Mouse (Mus musculus): ENCODE results near the gene Spocd1. TPM values are rescaled to one million over a fixed set of nuclear protein-coding genes. Genes with fewer than 3 reads are reported as not detected.

Gene Spocd1
- total and polyA plus RNA-seq, 2 experiments, result not detected

- H3K4me1 ChIP-seq (ENCODE audit: control insufficient read depth, insufficient read depth, low read length), result no peaks in the 10 kb centered on the region
- no peaks in the 10 kb centered on the region for H3K36me3 ChIP-seq (ENCODE audit: control insufficient read depth, insufficient read depth, low read length)
- no peak overlapping the region for H3K27ac ChIP-seq (replicated peaks; ENCODE audit: insufficient read depth, low read depth, low read length)
- DNase-seq (ENCODE audit: extremely low read depth, low read depth, low spot score), result no peak
- WGBS, result 75% methylated on average over 2 of the region's 2 CpGs
- H3K79me2 ChIP-seq (ENCODE audit: control insufficient read depth, insufficient read depth, low read length), result no peaks in the 10 kb centered on the region
- TF ChIP-seq CTCF (IDR thresholded peaks at IDR 0.05; ENCODE audit: low read depth, low read length), result no peak
- TF ChIP-seq POLR2A (IDR thresholded peaks at IDR 0.05; ENCODE audit: extremely low read depth, insufficient read depth, low read length), result no peak
- no peak overlapping the region for H3K4me3 ChIP-seq (ENCODE audit: insufficient read depth, low read depth, low read length)
- no peak overlapping the region for H3K9ac ChIP-seq (ENCODE audit: low read depth, low read length)
- 0 out of 2 replicates have a peak, but pooled peaks cover under 1% of the 10 kb centered on the region for H3K27me3 ChIP-seq (ENCODE audit: control insufficient read depth, insufficient read depth, low read length)
These were observed 25.5 kb downstream of the Spocd1 start for GRCm38 (mm10) chr4:129954527-129954926.

- 5% methylated on average over 37 of the region's 37 CpGs for WGBS
- no peaks in the 10 kb centered on the region for H3K4me1 ChIP-seq (ENCODE audit: control insufficient read depth, insufficient read depth, low read length)
- H3K27me3 ChIP-seq (ENCODE audit: control insufficient read depth, insufficient read depth, low read length), result 0 out of 2 replicates have a peak, but pooled peaks cover 5% of the 10 kb centered on the region
- no peak overlapping the region for H3K27ac ChIP-seq (replicated peaks; ENCODE audit: insufficient read depth, low read depth, low read length)
- H3K4me3 ChIP-seq (ENCODE audit: insufficient read depth, low read depth, low read length), result peak overlapping the region; percentile 13; the same call in 1 of the 2 replicates
- peak; percentile 26 for DNase-seq (ENCODE audit: extremely low read depth, low read depth, low spot score)
- H3K36me3 ChIP-seq (ENCODE audit: control insufficient read depth, insufficient read depth, low read length), result no peaks in the 10 kb centered on the region
- TF ChIP-seq CTCF (IDR thresholded peaks at IDR 0.05; ENCODE audit: low read depth, low read length), result no peak
- no peak for TF ChIP-seq POLR2A (IDR thresholded peaks at IDR 0.05; ENCODE audit: extremely low read depth, insufficient read depth, low read length)
- no peak overlapping the region for H3K9ac ChIP-seq (ENCODE audit: low read depth, low read length)
- no peaks in the 10 kb centered on the region for H3K79me2 ChIP-seq (ENCODE audit: control insufficient read depth, insufficient read depth, low read length)
These were observed 31.3 kb downstream of the Spocd1 start for GRCm38 (mm10) chr4:129960180-129960944.

- no peak overlapping the region for H3K27ac ChIP-seq (replicated peaks; ENCODE audit: insufficient read depth, low read depth, low read length)
- no peak overlapping the region for H3K4me3 ChIP-seq (ENCODE audit: insufficient read depth, low read depth, low read length)
- no peaks in the 10 kb centered on the region for H3K4me1 ChIP-seq (ENCODE audit: control insufficient read depth, insufficient read depth, low read length)
- no peaks in the 10 kb centered on the region for H3K79me2 ChIP-seq (ENCODE audit: control insufficient read depth, insufficient read depth, low read length)
- no peaks in the 10 kb centered on the region for H3K36me3 ChIP-seq (ENCODE audit: control insufficient read depth, insufficient read depth, low read length)
- no peak overlapping the region for H3K9ac ChIP-seq (ENCODE audit: low read depth, low read length)
- WGBS, result 79% methylated on average over 11 of the region's 11 CpGs
- no peak for DNase-seq (ENCODE audit: extremely low read depth, low read depth, low spot score)
- 0 out of 2 replicates have a peak, but pooled peaks cover 2% of the 10 kb centered on the region for H3K27me3 ChIP-seq (ENCODE audit: control insufficient read depth, insufficient read depth, low read length)
- TF ChIP-seq POLR2A (IDR thresholded peaks at IDR 0.05; ENCODE audit: extremely low read depth, insufficient read depth, low read length) (no peak), CTCF (IDR thresholded peaks at IDR 0.05; ENCODE audit: low read depth, low read length) (no peak)
These were observed 36.2 kb downstream of the Spocd1 start for GRCm38 (mm10) chr4:129965294-129965693.

GRCm38 (mm10) chr4:129966201-129966600 is 37.2 kb downstream of the Spocd1 start:
- no peaks in the 10 kb centered on the region for H3K79me2 ChIP-seq (ENCODE audit: control insufficient read depth, insufficient read depth, low read length)
- H3K36me3 ChIP-seq (ENCODE audit: control insufficient read depth, insufficient read depth, low read length), result no peaks in the 10 kb centered on the region
- H3K4me3 ChIP-seq (ENCODE audit: insufficient read depth, low read depth, low read length), result no peak overlapping the region
- no peak overlapping the region for H3K27ac ChIP-seq (replicated peaks; ENCODE audit: insufficient read depth, low read depth, low read length)
- no peak for TF ChIP-seq CTCF (IDR thresholded peaks at IDR 0.05; ENCODE audit: low read depth, low read length)
- no peak for TF ChIP-seq POLR2A (IDR thresholded peaks at IDR 0.05; ENCODE audit: extremely low read depth, insufficient read depth, low read length)
- no peak for DNase-seq (ENCODE audit: extremely low read depth, low read depth, low spot score)
- H3K4me1 ChIP-seq (ENCODE audit: control insufficient read depth, insufficient read depth, low read length), result no peaks in the 10 kb centered on the region
- no peak overlapping the region for H3K9ac ChIP-seq (ENCODE audit: low read depth, low read length)
- 47% methylated on average over 10 of the region's 10 CpGs for WGBS
- 0 out of 2 replicates have a peak, but pooled peaks cover 2% of the 10 kb centered on the region for H3K27me3 ChIP-seq (ENCODE audit: control insufficient read depth, insufficient read depth, low read length)

- H3K9ac ChIP-seq (ENCODE audit: low read depth, low read length), result no peak overlapping the region
- no peak overlapping the region for H3K27ac ChIP-seq (replicated peaks; ENCODE audit: insufficient read depth, low read depth, low read length)
- no peak overlapping the region for H3K4me3 ChIP-seq (ENCODE audit: insufficient read depth, low read depth, low read length)
- TF ChIP-seq POLR2A (IDR thresholded peaks at IDR 0.05; ENCODE audit: extremely low read depth, insufficient read depth, low read length), result no peak
- TF ChIP-seq CTCF (IDR thresholded peaks at IDR 0.05; ENCODE audit: low read depth, low read length), result no peak
- DNase-seq (ENCODE audit: extremely low read depth, low read depth, low spot score), result no peak
- H3K79me2 ChIP-seq (ENCODE audit: control insufficient read depth, insufficient read depth, low read length), result no peaks in the 10 kb centered on the region
- H3K4me1 ChIP-seq (ENCODE audit: control insufficient read depth, insufficient read depth, low read length), result no peaks in the 10 kb centered on the region
- H3K36me3 ChIP-seq (ENCODE audit: control insufficient read depth, insufficient read depth, low read length), result no peaks in the 10 kb centered on the region
- 0 out of 2 replicates have a peak, but pooled peaks cover 5% of the 10 kb centered on the region for H3K27me3 ChIP-seq (ENCODE audit: control insufficient read depth, insufficient read depth, low read length)
- WGBS, result 66% methylated on average over 13 of the region's 13 CpGs
These were observed 38.3 kb downstream of the Spocd1 start for GRCm38 (mm10) chr4:129967024-129968014.

Data from liver, adult 2 months (tissue).